Mouse (Mus musculus) layer of hippocampus, postnatal 10 days (tissue): Measurements from ENCODE around the gene Gpr68. TPM values are rescaled to one million over a fixed set of nuclear protein-coding genes. Genes with fewer than 3 reads are reported as not detected.

Source experiments
- DNase-seq, 2 experiments: peaks; one replicate each; pipeline ENCODE4 v3.0.0; 2021; ENCODE audit warnings: low spot score in 2 of 2
- total RNA-seq, 2 experiments: library from RNA; stranded (reverse); gene quantifications; 2 replicates each; pipeline ENCODE4 v1.2.3; 2021

Gpr68 gene
- total RNA-seq, 2 experiments from 2014 or later: 17.4 to 17.6 TPM

- no peak for DNase-seq
Measured at GRCm38 (mm10) chr12:100831629-100832325, 76.2 kb downstream of the Gpr68 start.

DNA sequence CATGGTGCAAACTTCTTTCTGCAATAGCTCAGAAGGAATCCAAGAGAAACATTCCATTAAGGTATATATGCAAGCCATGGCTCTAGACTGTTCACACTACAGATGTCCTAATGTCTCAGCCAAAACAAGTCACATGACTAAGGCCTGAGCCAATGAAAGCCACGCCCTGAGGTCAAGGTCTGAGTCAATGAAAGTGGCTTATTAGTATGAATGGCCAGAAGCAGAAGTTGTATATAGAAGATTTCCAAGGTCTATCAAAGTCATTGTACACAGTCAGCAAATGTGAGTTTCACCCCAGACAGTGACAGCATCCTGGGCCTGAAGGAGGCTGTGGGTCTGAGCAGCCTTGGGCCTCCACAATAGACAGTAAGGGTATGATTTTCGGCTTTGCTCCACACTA is 77.0 kb downstream of the Gpr68 start:
- DNase-seq: no peak

Other genes with a start within 250 kb of the Gpr68 start
- gene Rps6ka5, start 181.2 kb downstream of the Gpr68 start, total RNA-seq: 10 to 100 TPM; 19.9 to 20.5 TPM
- 1 to 10 TPM; 5.8 to 6.6 TPM for gene Dglucy, start 129.1 kb downstream of the Gpr68 start, total RNA-seq
- 10 to 100 TPM; 43.0 to 49.7 TPM for gene Ccdc88c, start 120.9 kb upstream of the Gpr68 start, total RNA-seq
- 10 to 100 TPM; 38.8 to 45.4 TPM for gene Ppp4r3a, start 175.5 kb upstream of the Gpr68 start, total RNA-seq